Mouse (Mus musculus): Measurements from ENCODE around the gene Siah1a.

DNA sequence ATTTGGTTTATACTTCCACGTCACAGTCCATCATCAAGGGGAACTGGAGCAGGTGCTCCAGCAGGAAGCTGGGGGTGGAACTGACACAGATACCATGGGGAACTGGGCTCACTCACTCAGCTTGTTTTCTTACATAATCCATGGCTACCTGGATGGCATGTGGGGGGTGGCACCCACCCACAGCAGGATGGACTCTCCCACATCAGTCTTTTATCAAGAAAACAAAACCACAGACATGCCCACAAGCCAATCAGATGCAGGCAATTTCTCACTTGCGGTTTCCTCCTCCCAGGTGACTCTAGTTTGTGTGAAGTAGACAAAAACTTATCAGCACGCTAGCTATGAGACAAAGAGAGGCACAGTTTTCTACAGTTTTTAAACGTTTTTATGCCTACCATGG lies 37.9 kb downstream of the Siah1a start:
- TF ChIP-seq CTCF (IDR thresholded peaks at IDR 0.05; ENCODE audit: control insufficient read depth, insufficient read depth, insufficient replicate concordance, low read depth, low read length) (no peak), POLR2A (IDR thresholded peaks at IDR 0.05; ENCODE audit: control insufficient read depth, low read depth, low read length) (no peak)

All from testis, adult 2 months (tissue).